Mouse (Mus musculus) embryonic stem cell, embryonic (primary cell): ENCODE results near the gene Tuba1a.

Experiments
- CTCF ChIA-PET, 4 experiments: fragments of 300-600 bp in 2 of 4; fragments of 350-600 bp in 2 of 4; sonication (Branson Sonifier 250); formaldehyde crosslinking; loops; one replicate each; lab custom pipeline; 2022; ENCODE audit warnings: inconsistent platforms in 2 of 4; lab: Charles Lee
- POLR2A ChIA-PET, 4 experiments: fragments of 300-600 bp in 2 of 4; fragments of 350-600 bp in 2 of 4; sonication (Branson Sonifier 250); formaldehyde crosslinking; loops; one replicate each; lab custom pipeline; 2022; ENCODE audit warnings: antibody characterized with exemption in 4 of 4, inconsistent platforms in 1 of 4; lab: Charles Lee

Gene Tuba1a

DNA sequence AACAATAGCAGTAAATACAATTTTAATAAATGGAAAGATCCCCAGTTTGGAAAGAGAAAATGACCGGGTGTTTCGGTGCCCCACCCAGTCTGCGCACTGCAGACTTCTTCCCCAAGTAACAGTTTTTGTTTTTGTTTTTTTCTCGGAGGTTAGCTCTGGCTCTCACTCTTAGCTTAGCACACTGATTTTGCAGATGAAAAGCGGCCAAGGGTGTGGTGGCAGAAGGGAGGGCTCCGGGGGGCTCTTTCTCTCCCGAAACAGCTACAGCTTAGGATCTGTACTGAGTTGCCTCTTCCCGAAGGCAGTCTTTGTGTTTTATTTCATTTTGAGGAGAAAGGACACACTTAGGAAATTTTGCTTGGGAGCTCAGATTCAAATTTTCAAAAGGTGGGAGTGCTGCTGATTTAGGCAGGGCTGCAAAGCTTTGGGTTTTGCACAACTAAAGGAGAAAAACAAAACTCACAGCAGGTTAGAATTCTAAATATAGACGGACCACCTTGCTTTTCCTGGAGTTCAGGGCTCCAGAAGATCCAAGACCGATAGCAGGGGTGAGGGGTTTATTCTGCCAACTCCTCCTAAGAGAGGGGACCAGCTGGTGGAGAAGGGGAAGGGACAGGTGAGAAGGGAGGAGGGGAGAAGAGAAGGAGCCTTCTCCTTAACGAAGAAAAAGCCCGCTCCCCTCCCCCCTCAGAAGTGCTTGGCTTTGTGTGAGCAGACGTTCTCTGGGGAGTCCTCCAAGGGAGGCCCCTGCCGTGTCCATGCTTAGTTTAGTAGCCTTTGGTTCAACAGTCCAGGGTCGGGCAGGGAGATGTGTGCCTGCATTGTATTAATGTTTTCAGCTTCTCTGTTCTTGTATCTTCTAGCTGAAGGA is 37.4 kb upstream of the Tuba1a start:
- CTCF ChIA-PET, result interaction anchor here (0.6 to 8.2 kb wide), 23 partner anchors 9 to 231 kb away, joined by 3 to 74 read pairs (median 4); partner anchors contain the start of genes Gm49450 (in 2 of the 4), Tuba1a (in 2 of the 4), C1ql4 (in 1 of the 4) and Tuba1c (in 1 of the 4)
- POLR2A ChIA-PET, result interaction anchor here (0.6 to 23.5 kb wide), 68 partner anchors 5 to 1203 kb away, joined by 3 to 563 read pairs (median 7); partner anchors contain the start of genes Tuba1b (in 4 of the 4), Gm49450 (in 3 of the 4), Tuba1a (in 3 of the 4) and Lmbr1l (in 2 of the 4)

DNA sequence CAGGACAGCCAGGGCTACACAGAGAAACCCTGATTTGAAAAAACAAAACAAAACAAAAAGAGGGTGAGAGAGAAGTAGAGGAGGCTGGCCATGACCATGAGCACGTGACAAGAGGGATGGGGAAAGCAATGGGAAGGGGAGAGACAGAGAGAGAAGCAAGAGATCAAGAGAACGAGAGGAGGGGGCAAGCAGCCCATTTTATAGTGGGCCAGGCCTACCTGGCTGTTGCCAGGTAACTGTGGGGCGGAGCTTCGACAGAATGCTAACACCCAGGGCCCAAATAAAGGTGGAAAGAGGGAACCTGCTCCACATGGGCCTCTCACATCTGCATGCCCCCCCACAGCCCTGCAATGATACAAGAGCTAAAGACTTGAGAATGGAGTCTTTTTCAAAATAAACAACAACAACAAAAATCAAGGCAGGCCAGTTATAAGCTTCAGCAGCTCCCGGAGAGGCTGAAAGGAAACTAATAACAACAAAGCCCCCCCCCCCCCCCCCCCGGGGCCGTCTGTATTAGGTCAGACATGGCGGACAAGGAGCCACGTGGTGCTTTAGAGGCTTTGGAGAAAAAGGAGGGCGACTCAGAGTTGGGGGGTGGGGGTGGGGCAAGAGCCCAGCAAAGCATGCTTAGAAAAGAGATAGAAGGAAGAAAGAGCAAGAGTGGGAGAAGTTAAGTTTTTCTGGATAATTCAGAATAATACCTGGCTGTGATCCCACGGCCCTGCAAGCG is 36.4 kb upstream of the Tuba1a start:
- ChIA-PET CTCF (interaction anchor here in 3 of 4 experiments (0.6 to 4.2 kb wide), 11 partner anchors 8 to 1624 kb away, joined by 3 to 30 read pairs (median 4); partner anchors contain the start of genes Gm49450 (in 1 of the 3) and Tuba1a (in 1 of the 3)), POLR2A (interaction anchor here (0.6 to 23.5 kb wide), 54 partner anchors 4 to 899 kb away, joined by 3 to 563 read pairs (median 8); partner anchors contain the start of genes Tuba1b (in 4 of the 4), Gm49450 (in 3 of the 4), Tuba1a (in 3 of the 4) and Tuba1c (in 2 of the 4))

DNA sequence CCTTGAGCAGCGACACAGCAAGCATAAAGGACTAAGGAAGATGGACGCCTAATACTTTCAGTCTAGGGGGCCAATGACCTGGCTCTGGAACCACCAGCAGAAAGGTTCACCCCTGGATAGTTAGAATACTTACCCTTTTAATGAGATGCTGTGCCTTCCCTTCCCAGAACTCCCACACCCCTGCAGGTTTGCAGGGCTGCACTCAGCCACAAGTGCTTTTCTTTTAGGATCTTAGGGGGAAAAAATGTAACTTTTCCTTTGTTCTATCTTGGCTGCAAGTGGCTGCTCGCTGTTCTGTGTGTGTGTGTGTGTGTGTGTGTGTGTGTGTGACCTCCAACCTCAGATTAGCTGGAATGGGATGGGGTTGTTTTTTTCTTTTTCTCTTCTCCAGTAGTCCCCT is 35.3 kb upstream of the Tuba1a start:
- POLR2A ChIA-PET, result interaction anchor here (0.7 to 23.5 kb wide), 24 partner anchors 3 to 484 kb away, joined by 3 to 563 read pairs (median 50); partner anchors contain the start of genes Gm49450 (in 3 of the 4), Tuba1a (in 3 of the 4), Tuba1b (in 3 of the 4) and Tuba1c (in 2 of the 4)

DNA sequence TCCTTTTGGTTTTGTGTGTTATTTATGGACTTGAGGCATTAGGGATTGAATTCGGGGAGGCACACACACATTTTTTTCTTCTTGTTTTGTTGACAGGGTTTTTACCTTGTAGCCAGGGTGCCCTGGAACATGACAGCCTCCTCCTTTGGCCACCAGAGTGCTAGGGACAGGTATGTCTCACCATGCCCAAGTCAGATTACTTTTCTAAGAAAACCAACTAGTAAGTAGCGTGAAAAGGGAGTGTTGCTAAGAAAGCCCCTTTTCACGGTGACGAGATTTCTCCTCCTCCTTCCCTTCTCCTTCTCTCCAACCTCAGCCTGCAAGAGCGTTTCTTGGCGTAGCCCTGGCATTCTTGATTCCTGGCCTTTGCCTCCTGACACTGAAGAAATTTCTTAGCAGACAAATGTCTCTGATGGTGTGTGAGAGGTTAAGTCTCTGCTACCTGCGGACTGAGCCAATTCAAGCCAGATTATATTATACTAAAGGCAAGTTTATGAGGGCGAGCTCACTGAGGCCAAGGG is 34.2 kb upstream of the Tuba1a start:
- CTCF ChIA-PET, result interaction anchor here in 3 of 4 experiments (0.5 to 1.9 kb wide), 9 partner anchors 12 to 149 kb away, joined by 3 to 10 read pairs (median 5); no protein-coding TSS in a partner anchor
- POLR2A ChIA-PET, result interaction anchor here (0.6 to 23.5 kb wide), 41 partner anchors 2 to 985 kb away, joined by 3 to 563 read pairs (median 7); partner anchors contain the start of genes Gm49450 (in 3 of the 4), Tuba1a (in 3 of the 4), Tuba1b (in 3 of the 4) and Tuba1c (in 2 of the 4)

More for the DNA sequence above, 35.3 kb upstream of the Tuba1a start:
- CTCF ChIA-PET, result interaction anchor here in 3 of 4 experiments (0.6 to 1.9 kb wide), 6 partner anchors 12 to 158 kb away, joined by 3 to 7 read pairs (median 4); partner anchors contain the start of gene Prkag1 (in 1 of the 3)

DNA sequence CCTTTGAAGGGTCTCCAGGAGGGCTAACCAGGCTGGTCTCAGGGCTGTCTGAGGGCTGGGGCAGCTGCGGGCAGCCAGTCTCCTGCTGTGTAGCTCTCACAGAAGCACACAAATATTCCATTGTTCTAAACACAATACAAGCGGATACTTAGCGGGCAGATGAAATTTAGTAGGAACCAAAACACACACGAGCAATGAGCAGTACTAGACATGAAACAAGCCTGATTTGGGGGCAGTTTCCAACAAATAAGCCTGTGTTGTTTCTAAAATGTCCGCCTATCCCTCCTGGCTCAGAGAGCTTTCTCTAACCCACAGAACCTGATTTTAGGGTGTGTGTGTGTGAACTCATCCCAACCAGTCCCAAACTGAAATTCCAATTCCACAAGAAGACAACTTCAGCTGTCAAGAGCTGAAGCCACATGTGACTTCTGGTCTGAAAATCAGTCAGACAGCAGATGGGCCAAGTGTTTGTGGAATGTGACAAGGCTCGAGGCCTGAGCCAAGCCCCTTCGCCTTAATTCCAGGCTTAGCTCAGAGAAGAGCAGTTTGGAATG is 33.7 kb upstream of the Tuba1a start:
- ChIA-PET CTCF (interaction anchor here in 3 of 4 experiments (0.6 to 1.9 kb wide), 7 partner anchors 9 to 95 kb away, joined by 3 to 10 read pairs (median 3); no protein-coding TSS in a partner anchor), POLR2A (interaction anchor here (0.6 to 23.5 kb wide), 40 partner anchors 2 to 984 kb away, joined by 3 to 563 read pairs (median 8); partner anchors contain the start of genes Tuba1b (in 3 of the 4), Tuba1c (in 3 of the 4), Gm49450 (in 2 of the 4) and Tuba1a (in 2 of the 4))

DNA sequence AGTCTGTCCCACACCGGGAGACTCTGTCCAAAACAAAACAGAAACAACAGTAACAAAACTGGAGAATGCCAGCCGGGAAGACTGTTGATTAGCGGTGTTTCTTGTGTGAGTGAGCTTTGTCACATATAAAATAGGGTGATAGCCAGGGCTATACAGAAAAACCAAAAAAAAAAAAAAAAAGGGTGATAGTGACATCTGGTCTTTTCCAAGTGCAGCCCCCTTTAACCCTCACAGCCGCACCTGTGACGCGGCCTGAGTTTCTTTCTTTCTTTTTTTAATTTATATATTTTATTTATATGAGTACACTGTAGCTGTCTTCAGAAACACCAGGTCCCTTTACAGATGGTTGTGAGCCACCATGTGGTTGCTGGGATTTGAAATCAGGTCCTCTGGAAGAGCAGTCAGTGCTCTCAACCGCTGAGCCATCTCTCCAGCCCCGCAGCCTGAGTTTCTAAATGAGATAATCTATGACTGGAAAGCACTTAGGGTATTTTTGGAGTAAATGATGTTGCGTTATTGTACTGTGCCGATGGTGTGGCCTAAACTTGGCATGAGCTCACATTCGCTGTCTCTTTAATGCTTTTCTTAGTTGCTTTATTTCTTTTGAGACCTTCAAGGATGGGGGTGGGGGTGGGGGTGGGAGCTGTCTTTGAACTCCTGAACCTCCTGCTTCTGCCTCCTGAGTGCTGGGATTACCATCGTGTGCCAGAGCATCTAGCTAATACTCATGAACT is 32.6 kb upstream of the Tuba1a start:
- POLR2A ChIA-PET, result interaction anchor here (0.6 to 23.5 kb wide), 69 partner anchors 1 to 418 kb away, joined by 3 to 563 read pairs (median 5); partner anchors contain the start of genes Gm49450 (in 3 of the 4), Tuba1a (in 3 of the 4), Tuba1b (in 3 of the 4) and Tuba1c (in 3 of the 4)
- CTCF ChIA-PET, result interaction anchor here in 2 of 4 experiments (0.7 to 2.3 kb wide), 12 partner anchors 10 to 354 kb away, joined by 3 to 7 read pairs (median 4); partner anchors contain the start of gene Tuba1c (in 1 of the 2)

DNA sequence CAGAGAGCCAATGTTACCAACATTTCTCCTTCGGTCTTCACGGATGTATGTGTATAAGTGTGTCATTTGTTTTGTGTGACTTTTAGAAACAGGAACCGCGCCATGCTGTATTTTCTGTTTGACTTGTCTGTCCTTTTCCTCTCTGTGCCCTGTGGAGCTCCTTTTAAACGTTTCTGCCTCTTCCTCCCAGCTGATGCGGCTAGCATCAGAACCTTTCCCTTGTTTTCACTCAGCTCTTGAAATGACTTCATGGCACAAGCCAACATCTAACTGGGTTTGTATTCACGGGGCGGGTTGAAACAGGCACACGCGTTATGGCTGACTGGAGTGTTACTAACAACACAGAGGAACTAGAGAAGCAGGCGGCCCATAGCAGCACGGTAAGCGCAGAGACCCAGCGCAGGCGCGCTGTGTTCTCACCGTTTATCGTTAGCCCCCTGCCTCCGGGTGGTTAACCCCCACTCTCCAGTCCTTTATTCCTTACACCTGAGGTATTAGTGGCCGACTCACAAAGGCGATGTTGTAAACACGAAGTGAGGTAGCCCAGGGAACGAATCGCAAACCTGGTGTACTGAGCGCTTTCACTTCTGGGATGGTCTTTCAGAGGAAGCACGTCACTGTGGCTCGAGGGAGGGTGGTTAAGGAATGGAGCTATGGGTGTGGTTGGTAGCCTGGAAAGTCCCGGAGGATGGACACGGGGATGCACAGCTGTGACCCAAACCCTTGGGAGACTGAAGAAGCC is 31.9 kb upstream of the Tuba1a start:
- CTCF ChIA-PET, result interaction anchor here in 3 of 4 experiments (0.6 to 2.3 kb wide), 10 partner anchors 14 to 354 kb away, joined by 3 to 7 read pairs (median 5); partner anchors contain the start of gene Tuba1c (in 1 of the 3)
- POLR2A ChIA-PET, result interaction anchor here (0.6 to 23.5 kb wide), 61 partner anchors 0 to 417 kb away, joined by 3 to 563 read pairs (median 5); partner anchors contain the start of genes Gm49450 (in 3 of the 4), Tuba1a (in 3 of the 4), Tuba1b (in 3 of the 4) and Tuba1c (in 3 of the 4)

DNA sequence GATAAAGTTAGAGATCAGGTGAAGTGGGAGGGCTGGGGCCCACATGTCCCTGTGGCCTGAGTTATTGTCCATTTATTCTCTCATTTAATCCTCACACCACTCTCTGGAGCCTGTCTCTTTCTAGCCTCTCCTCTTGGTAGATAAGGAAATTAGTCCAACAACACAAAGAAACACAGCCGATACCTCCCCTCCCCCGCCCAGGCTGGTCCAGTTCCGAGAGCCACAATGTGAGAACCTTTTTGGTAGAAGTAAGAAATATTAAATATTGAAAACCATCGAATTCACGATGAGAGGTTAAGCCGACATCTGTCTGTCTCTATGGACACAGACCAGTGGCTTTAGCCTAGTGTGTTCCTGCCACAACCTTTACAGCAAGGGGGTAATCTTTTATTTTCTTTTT is 31.2 kb upstream of the Tuba1a start:
- CTCF ChIA-PET, result interaction anchor here in 1 of 4 experiments (1.2 to 2.3 kb wide), 3 partner anchors 13 to 32 kb away, joined by 5 to 7 read pairs (median 5); no protein-coding TSS in a partner anchor
- POLR2A ChIA-PET, result interaction anchor here (0.7 to 23.5 kb wide), 29 partner anchors 5 to 163 kb away, joined by 3 to 563 read pairs (median 10); partner anchors contain the start of genes Gm49450 (in 3 of the 4), Tuba1a (in 3 of the 4), Tuba1b (in 2 of the 4) and Tuba1c (in 2 of the 4)

DNA sequence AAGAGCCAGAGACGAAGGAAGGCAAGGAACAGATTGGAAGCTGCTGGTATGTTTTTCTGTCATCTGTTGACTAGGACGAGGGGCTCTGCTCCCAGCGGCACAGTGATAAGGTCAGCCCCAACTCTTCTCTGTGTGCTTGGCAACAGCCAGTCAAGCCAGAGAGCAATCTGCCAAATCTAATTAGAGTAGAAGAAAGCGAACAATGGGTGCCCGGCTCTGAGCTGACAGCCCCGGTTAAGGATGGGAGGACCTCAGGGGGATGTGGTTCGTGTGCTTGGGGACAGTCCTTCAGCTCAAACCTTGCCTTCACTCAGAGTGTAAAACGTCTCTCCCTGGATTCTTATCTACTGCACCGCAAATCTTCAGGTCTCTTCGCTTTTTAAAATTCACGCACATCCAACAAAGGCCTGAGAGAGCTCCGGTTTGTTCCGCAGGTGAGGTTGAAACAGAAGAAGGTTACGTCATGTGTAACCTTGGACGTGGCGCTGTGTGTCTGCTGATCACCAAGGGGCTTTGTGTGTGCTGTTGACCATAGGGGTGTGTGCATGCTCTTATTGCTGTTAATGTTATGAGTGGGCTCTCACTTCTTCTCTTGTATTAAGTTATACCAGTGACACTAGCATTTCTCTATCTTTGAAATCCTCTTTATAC is 30.1 kb upstream of the Tuba1a start:
- CTCF ChIA-PET, result interaction anchor here in 3 of 4 experiments (0.6 to 3.2 kb wide), 8 partner anchors 9 to 357 kb away, joined by 3 to 23 read pairs (median 6); no protein-coding TSS in a partner anchor
- POLR2A ChIA-PET, result interaction anchor here (0.5 to 23.5 kb wide), 34 partner anchors 6 to 350 kb away, joined by 3 to 453 read pairs (median 6); partner anchors contain the start of genes Gm49450 (in 3 of the 4), Tuba1a (in 3 of the 4), Tuba1b (in 3 of the 4) and Tuba1c (in 2 of the 4)

DNA sequence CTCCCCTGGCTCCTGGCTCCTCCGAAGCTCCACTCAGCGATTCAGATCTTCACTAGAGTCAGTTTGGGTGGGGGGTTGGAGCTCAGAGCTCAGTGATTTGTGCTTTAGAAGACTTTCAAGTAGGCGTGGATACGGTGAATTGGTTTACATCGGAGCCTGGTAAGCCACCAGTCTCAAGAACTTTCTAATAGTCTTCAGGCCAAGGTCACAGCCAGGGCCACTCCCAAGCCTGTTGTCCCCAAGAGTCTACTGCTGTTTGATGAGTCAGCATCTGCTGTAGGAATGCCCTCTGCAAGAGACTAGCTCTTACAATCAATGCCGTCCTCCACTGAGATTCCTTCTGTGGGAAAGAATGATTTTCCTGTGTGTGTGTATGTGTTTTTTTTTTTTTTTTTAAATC is 28.6 kb upstream of the Tuba1a start:
- CTCF ChIA-PET, result interaction anchor here (0.6 to 3.2 kb wide), 18 partner anchors 9 to 495 kb away, joined by 3 to 23 read pairs (median 6); no protein-coding TSS in a partner anchor
- POLR2A ChIA-PET, result interaction anchor here (0.6 to 23.5 kb wide), 48 partner anchors 8 to 1382 kb away, joined by 3 to 453 read pairs (median 4); partner anchors contain the start of genes Gm49450 (in 3 of the 4), Tuba1a (in 3 of the 4), Tuba1b (in 3 of the 4) and Tuba1c (in 3 of the 4)

DNA sequence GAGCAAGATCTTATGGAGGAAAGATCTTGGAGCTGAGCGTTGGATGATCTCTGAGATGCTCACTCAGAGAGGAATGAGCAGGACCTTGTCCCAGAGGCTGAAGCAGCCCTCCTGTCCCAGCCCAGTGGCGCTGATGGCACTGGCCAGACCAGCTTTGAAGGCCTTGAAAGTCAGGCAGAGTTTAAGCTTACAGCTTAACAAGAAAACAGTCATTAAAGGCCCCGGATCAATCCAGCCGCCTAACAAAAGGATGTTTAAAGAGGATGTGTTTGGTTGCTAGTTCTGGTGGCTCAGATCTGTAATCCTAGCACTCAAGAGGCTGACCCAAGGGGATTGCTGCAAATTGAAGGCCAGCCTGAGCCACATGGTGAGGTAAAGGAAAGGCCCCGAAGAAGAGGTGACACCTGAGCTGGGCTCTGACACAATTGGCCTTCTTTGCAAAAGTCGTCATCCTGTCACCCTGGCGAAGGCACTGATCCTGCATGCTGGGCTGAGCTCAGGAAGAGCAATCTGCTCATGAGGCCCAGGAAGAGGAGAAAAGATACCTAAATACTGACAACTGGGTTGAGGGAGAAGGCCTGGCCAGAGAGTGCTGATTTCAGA is 26.6 kb upstream of the Tuba1a start:
- ChIA-PET POLR2A (interaction anchor here (0.6 to 23.5 kb wide), 30 partner anchors 8 to 108 kb away, joined by 3 to 429 read pairs (median 6); partner anchors contain the start of genes Gm49450 (in 3 of the 4), Tuba1a (in 3 of the 4), Tuba1b (in 3 of the 4) and Tuba1c (in 3 of the 4)), CTCF (interaction anchor here in 3 of 4 experiments (0.6 to 2.3 kb wide), 13 partner anchors 9 to 916 kb away, joined by 3 to 16 read pairs (median 4); no protein-coding TSS in a partner anchor)

DNA sequence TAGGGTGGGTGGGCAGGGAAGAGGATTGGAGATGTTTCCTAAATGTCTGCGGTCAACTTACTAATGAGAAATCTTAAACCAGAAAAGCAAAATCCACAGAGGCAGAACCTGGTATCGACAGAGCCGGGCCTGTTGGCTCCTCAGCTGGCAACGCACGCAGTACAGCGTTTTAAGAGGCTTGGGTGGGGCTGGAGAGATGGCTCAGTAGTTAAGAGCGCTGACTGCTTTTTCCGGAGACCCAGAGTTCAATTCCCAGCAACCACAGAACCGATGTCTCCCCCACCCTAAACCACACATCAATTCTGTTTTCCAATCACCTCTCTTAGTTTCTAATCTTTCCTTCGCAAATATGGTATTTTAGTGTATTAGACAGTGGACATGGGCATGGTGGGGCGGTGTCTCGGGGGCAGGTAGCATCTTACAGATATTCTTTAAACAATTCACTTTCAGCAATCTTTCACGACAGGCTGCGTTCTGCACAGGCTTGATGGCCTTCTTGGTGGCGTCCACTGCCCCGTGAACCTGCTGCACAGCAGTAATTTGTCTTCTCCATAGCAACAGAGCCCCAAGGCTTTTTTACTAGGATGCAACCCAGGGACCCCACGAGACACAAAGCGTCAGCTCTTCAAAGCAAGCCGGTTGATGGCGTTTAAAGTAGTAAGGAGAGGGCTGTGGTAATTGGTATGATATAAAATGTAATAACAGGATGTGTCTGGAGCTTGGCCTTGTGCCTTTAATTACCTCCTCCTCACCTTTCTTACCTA is 25.1 kb upstream of the Tuba1a start:
- ChIA-PET CTCF (interaction anchor here (0.6 to 1.7 kb wide), 17 partner anchors 14 to 423 kb away, joined by 3 to 13 read pairs (median 4); no protein-coding TSS in a partner anchor), POLR2A (interaction anchor here (0.5 to 23.5 kb wide), 31 partner anchors 9 to 449 kb away, joined by 3 to 429 read pairs (median 8); partner anchors contain the start of genes Tuba1b (in 4 of the 4), Tuba1c (in 3 of the 4), Gm49450 (in 2 of the 4) and Tuba1a (in 2 of the 4))
